Mouse (Mus musculus) urinary bladder, postnatal 25 days (tissue): ENCODE data around the gene Olfr619.

Experiments used
- DNase-seq: peaks from one replicate; pipeline ENCODE4 v3.0.0; 2022; ENCODE audit warnings: low spot score

Gene Olfr619

GRCm38 (mm10) chr7:103600275-103600674, at the start of gene Olfr619:
Gene Olfr619 (plus strand): TSS chr7:103600575.
- DNase-seq = no peak

- no peak for DNase-seq
These were observed 44.6 kb upstream of the Olfr619 start, which contains the start of gene Olfr615 for GRCm38 (mm10) chr7:103555779-103556178. Gene Olfr615 (plus strand): TSS chr7:103556079.

- DNase-seq = no peak
These were observed 31.3 kb upstream of the Olfr619 start, which contains the start of gene Olfr616 for GRCm38 (mm10) chr7:103569043-103569442. Gene Olfr616 (minus strand): TSS chr7:103569143.

GRCm38 (mm10) chr7:103572761-103573160, 27.6 kb upstream of the Olfr619 start, which contains the start of gene Olfr617:
Gene Olfr617 (plus strand): TSS chr7:103573061.
- no peak for DNase-seq

- no peak for DNase-seq
These were observed 10.6 kb upstream of the Olfr619 start, which contains the start of gene Olfr618 for GRCm38 (mm10) chr7:103589803-103590202. Gene Olfr618 (plus strand): TSS chr7:103590103.

- no peak for DNase-seq
These were observed 7.0 kb downstream of the Olfr619 start for GRCm38 (mm10) chr7:103607425-103607824.

- no peak for DNase-seq
These were observed 12.1 kb downstream of the Olfr619 start, which contains the start of gene Olfr620 for GRCm38 (mm10) chr7:103612434-103612833. Gene Olfr620 (minus strand): TSS chr7:103612534.

GRCm38 (mm10) chr7:103636795-103637194, 36.4 kb downstream of the Olfr619 start:
- DNase-seq = no peak

GRCm38 (mm10) chr7:103642602-103643001, 42.2 kb downstream of the Olfr619 start, which contains the start of gene Olfr622:
Gene Olfr622 (minus strand): TSS chr7:103642702.
- DNase-seq = no peak

- no peak for DNase-seq
These were observed 43.7 kb downstream of the Olfr619 start for GRCm38 (mm10) chr7:103644070-103644469.
